Mouse (Mus musculus) liver, embryonic 12.5 days (tissue): ENCODE data around the gene Cnnm2. TPM values are rescaled to one million over a fixed set of nuclear protein-coding genes. Genes with fewer than 3 reads are reported as not detected.
A peak's percentile ranks its signal among the peaks of the same experiment; 100 is the strongest.

Experiments
- ATAC-seq: fragments of 200-750 bp; cut with Nextera tagmentation; 2 replicates; pipeline ENCODE4 v1.8.0; 2017; ENCODE audit warnings: moderate number of reproducible peaks, mild to moderate bottlenecking, moderate library complexity
- H3K27ac ChIP-seq: fragments of 300-500 bp; sonication (generic); 2 replicates; pipeline ENCODE4 v1.5.1; 2016; ENCODE audit warnings: mild to moderate bottlenecking
- H3K27me3 ChIP-seq: fragments of 300-500 bp; sonication (generic); replicated peaks from 2 replicates; pipeline ENCODE4 v1.6.1; 2016; ENCODE audit warnings: mild to moderate bottlenecking, moderate library complexity
- H3K36me3 ChIP-seq: fragments of 300-500 bp; sonication (generic); 2 replicates; pipeline ENCODE4 v1.6.1; 2016; ENCODE audit warnings: mild to moderate bottlenecking, moderate library complexity
- H3K4me1 ChIP-seq: fragments of 300-500 bp; sonication (generic); 2 replicates; pipeline ENCODE4 v1.6.1; 2016
- H3K4me2 ChIP-seq: fragments of 300-500 bp; sonication (generic); 2 replicates; pipeline ENCODE4 v1.6.1; 2016; ENCODE audit warnings: mild to moderate bottlenecking, moderate library complexity
- H3K4me3 ChIP-seq: fragments of 300-500 bp; sonication (generic); 2 replicates; pipeline ENCODE4 v1.5.1; 2016; ENCODE audit warnings: mild to moderate bottlenecking, moderate library complexity
- H3K9ac ChIP-seq: fragments of 300-500 bp; sonication (generic); 2 replicates; pipeline ENCODE4 v1.6.1; 2016; ENCODE audit warnings: mild to moderate bottlenecking, moderate library complexity
- H3K9me3 ChIP-seq: fragments of 300-500 bp; sonication (generic); replicated peaks from 2 replicates; pipeline ENCODE4 v1.6.1; 2016; ENCODE audit warnings: mild to moderate bottlenecking, moderate library complexity
- WGBS: fragments of 180-500 bp; shearing (Covaris S2); methylation state at CpG from one replicate; pipeline ENCODE4 v1.1.7; 2016; ENCODE audit not compliant: insufficient replicate concordance; 5-methylcytosine and 5-hydroxymethylcytosine counted together
- polyA plus RNA-seq: library from polyadenylated mRNA; unstranded; fragments of >200 nt; fragmentation: Nextera tagmentation; extraction: Ambion mirVana; gene quantifications from 2 replicates; pipeline ENCODE4 v1.2.1, GENCODE M21; 2016

Cnnm2 gene
- polyA plus RNA-seq, 1 experiment from 2014 or later, result 1.6 TPM

DNA sequence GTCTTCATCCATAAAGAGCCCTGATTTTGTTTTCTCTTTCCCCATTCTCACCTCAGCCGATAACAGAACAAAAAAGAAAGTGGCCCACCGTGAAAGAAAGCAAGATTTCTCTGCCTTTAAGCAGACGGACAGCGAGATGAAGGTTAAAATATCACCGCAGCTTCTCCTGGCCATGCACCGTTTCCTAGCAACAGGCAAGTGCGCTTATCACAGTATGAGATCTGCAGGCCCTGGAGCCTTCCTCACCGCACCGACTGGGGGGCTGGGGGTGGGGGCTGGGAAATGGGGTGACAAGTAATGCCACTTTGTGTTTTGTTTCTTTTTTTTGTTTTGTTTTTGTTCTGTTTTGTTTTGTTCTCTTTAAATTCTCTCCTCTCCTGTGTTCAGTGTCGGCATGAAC is 95.4 kb downstream of the Cnnm2 start:
- Histone ChIP-seq H3K9ac (no peak overlapping the region), H3K4me1 (peaks cover 55% of the 10 kb centered on the region), H3K27me3 (no peaks in the 10 kb centered on the region; the same call in 1 of the 2 replicates), H3K4me3 (no peak overlapping the region), H3K36me3 (no peaks in the 10 kb centered on the region), H3K27ac (peak overlapping the region; percentile 37; the same call in 1 of the 2 replicates), H3K9me3 (no peaks in the 10 kb centered on the region), H3K4me2 (0 out of 2 replicates have a peak overlapping the region, but pooled peaks have one; percentile 1)
- ATAC-seq, result no peak
- 31% methylated on average over 10 of the region's 10 CpGs for WGBS

GRCm38 (mm10) chr19:46857277-46857989 is 96.0 kb downstream of the Cnnm2 start:
- H3K27ac ChIP-seq, result peak overlapping the region; percentile 37

GRCm38 (mm10) chr19:46858200-46858599 is 96.8 kb downstream of the Cnnm2 start:
- Histone ChIP-seq H3K9ac (no peak overlapping the region), H3K27ac (no peak overlapping the region), H3K27me3 (no peaks in the 10 kb centered on the region; the same call in 1 of the 2 replicates), H3K9me3 (no peaks in the 10 kb centered on the region), H3K4me2 (no peak overlapping the region), H3K36me3 (no peaks in the 10 kb centered on the region), H3K4me1 (peaks cover 69% of the 10 kb centered on the region), H3K4me3 (no peak overlapping the region)
- WGBS, result 72% methylated on average over 7 of the region's 7 CpGs
- ATAC-seq, result no peak

More at GRCm38 (mm10) chr19:46857277-46857989, 96.0 kb downstream of the Cnnm2 start:
- H3K9ac ChIP-seq, result no peak overlapping the region
- H3K36me3 ChIP-seq, result no peaks in the 10 kb centered on the region
- ATAC-seq, result peak; percentile 66
- no peak overlapping the region for H3K4me3 ChIP-seq
- H3K4me2 ChIP-seq, result no peak overlapping the region
- peaks cover 61% of the 10 kb centered on the region for H3K4me1 ChIP-seq
- H3K27me3 ChIP-seq, result no peaks in the 10 kb centered on the region; the same call in 1 of the 2 replicates
- 54% methylated on average over 9 of the region's 9 CpGs for WGBS
- no peaks in the 10 kb centered on the region for H3K9me3 ChIP-seq

DNA sequence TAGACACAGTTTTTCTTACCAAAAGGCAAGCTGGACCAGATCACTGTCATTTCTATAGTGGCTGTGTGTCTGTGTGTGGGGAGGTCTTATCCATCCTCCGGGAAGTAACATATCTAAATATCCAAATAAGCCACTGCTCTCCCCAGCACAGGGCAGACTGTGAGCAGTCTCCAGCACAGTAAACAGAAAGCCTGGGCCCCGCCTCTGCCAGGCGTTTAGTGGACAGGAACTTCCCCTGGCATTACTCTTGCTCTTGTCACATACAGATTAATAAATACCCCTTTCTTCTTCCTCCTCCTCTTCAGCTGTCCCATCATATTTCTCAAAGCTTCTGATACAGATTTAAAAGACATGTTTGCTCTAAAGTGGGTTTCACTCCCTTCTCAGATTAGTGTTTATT is 101.2 kb downstream of the Cnnm2 start:
- Histone ChIP-seq H3K36me3 (no peaks in the 10 kb centered on the region), H3K9ac (0 out of 2 replicates have a peak overlapping the region, but pooled peaks have one; percentile 13), H3K9me3 (no peaks in the 10 kb centered on the region), H3K27me3 (0 out of 2 replicates have a peak, but pooled peaks cover 4% of the 10 kb centered on the region), H3K4me2 (peak overlapping the region; percentile 57), H3K4me3 (no peak overlapping the region), H3K27ac (peak overlapping the region; percentile 68), H3K4me1 (peaks cover 63% of the 10 kb centered on the region)
- no peak for ATAC-seq
- WGBS, result 17% methylated on average over 3 of the region's 3 CpGs

DNA sequence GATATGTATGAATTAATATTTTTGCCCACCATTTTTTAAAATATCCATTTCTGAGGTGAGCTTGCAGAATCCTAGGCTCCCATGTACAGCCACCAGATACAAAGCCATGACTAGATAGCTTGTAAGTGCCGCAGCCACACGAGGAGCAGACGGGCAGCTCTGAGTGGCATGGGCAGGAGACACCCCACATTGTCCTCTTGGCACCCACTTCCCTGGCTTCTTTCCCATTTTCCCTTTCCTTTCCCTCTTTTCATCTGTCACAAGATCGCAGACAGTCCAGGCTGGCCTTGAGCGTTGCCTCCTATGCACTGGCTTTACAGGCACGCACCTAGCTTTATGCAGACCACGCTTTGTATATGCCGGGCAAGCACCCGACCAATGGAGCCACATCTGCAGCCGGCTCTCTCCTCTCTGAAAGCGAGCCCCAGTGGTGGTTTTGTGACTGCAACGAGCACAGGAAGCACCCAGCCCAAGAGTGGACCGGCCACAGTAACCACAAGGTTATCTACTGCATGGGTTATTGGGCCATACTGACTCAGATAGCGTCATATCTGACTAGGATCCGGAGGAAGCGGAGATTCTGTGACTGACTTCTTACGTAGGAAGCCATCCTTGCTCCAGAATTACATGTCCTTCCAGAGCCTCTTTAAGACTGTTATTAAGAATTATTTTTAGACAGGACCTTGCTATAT is 102.0 kb downstream of the Cnnm2 start:
- H3K27ac ChIP-seq, result peak overlapping the region; percentile 68

GRCm38 (mm10) chr19:46864079-46864478 is 102.7 kb downstream of the Cnnm2 start:
- Histone ChIP-seq H3K27ac (peak overlapping the region; percentile 70; the same call in 1 of the 2 replicates), H3K4me1 (peaks cover 60% of the 10 kb centered on the region)

More for the DNA sequence above, 102.0 kb downstream of the Cnnm2 start:
- peak; percentile 45 for ATAC-seq
- Histone ChIP-seq H3K4me3 (no peak overlapping the region), H3K9me3 (no peaks in the 10 kb centered on the region), H3K4me2 (peak overlapping the region; percentile 57), H3K4me1 (peaks cover 59% of the 10 kb centered on the region), H3K36me3 (no peaks in the 10 kb centered on the region), H3K27me3 (0 out of 2 replicates have a peak, but pooled peaks cover 6% of the 10 kb centered on the region), H3K9ac (peak overlapping the region; percentile 41)
- 24% methylated on average over 17 of the region's 17 CpGs for WGBS

DNA sequence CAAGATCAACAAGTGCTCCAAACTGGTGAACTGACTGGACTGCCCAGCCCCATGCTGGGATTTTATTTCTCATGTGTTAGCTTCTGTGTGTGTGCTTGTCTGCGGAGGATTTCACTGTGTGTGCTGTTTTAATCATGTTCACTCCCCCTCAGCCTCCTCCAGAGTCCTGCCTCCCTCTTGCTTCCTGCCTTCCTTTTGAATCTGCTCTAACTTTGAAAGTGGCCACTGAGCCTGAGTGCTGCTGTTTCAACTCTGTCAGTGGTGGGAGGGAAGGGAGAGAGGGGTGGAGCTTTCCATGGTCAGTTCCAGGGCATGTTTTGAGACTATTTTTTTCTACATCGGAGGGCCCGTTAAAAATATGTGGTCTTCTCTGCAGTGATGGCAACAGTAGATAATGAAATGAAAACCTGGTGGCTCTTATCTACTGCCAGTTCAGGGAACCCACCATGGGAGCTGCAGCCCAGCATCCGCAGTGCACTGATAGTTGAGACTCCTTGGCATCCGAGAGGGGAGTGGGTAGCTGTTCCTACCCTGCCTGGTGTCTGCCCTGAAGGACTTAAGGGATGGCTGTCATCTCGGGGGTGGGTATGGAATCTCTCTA is 103.4 kb downstream of the Cnnm2 start:
- WGBS, result 18% methylated on average over 6 of the region's 6 CpGs
- Histone ChIP-seq H3K4me3 (no peak overlapping the region), H3K4me2 (peak overlapping the region; percentile 11), H3K36me3 (no peaks in the 10 kb centered on the region), H3K4me1 (peaks cover 60% of the 10 kb centered on the region), H3K27ac (peak overlapping the region; percentile 70), H3K9me3 (no peaks in the 10 kb centered on the region), H3K9ac (no peak overlapping the region), H3K27me3 (0 out of 2 replicates have a peak, but pooled peaks cover 6% of the 10 kb centered on the region)
- no peak; the same call in 1 of the 2 replicates for ATAC-seq

More at GRCm38 (mm10) chr19:46864079-46864478, 102.7 kb downstream of the Cnnm2 start:
- no peak for ATAC-seq
- Histone ChIP-seq H3K27me3 (0 out of 2 replicates have a peak, but pooled peaks cover 6% of the 10 kb centered on the region), H3K9ac (no peak overlapping the region), H3K9me3 (no peaks in the 10 kb centered on the region), H3K4me2 (peak overlapping the region; percentile 57; the same call in 1 of the 2 replicates), H3K4me3 (no peak overlapping the region), H3K36me3 (no peaks in the 10 kb centered on the region)
- WGBS, result 18% methylated on average over 6 of the region's 6 CpGs

DNA sequence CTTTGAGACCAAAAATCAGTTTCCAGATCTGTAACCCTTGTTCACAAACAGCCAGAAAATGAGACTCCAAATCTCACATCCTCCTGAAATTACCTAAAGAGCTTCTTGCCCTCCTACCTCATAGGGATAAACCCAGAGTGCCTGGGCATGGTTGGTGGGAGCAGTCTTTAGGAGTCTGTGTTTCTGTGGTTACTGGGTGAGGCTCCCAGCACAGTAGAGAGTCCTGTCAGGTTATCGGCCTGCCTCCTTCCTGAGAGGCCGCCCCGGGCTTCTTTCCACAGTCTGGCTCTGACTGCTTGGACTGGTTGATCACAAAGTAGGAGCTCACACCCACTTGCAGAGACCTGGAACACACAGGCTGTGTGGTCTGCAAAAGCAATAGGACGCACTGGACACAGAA is 104.0 kb downstream of the Cnnm2 start:
- H3K27ac ChIP-seq, result peak overlapping the region; percentile 70
- WGBS, result 29% methylated on average over 4 of the region's 4 CpGs
- peak overlapping the region; percentile 11; the same call in 1 of the 2 replicates for H3K4me2 ChIP-seq

GRCm38 (mm10) chr19:46869049-46869448 is 107.7 kb downstream of the Cnnm2 start:
- ATAC-seq, result no peak
- no peaks in the 10 kb centered on the region for H3K9me3 ChIP-seq
- H3K4me2 ChIP-seq, result no peak overlapping the region
- H3K36me3 ChIP-seq, result no peaks in the 10 kb centered on the region
- no peak overlapping the region for H3K27ac ChIP-seq
- H3K4me1 ChIP-seq, result peaks cover 27% of the 10 kb centered on the region
- H3K9ac ChIP-seq, result no peak overlapping the region
- WGBS, result 55% methylated on average over 11 of the region's 11 CpGs
- H3K27me3 ChIP-seq, result 0 out of 2 replicates have a peak, but pooled peaks cover 6% of the 10 kb centered on the region
- no peak overlapping the region for H3K4me3 ChIP-seq

More for the DNA sequence above, 104.0 kb downstream of the Cnnm2 start:
- H3K36me3 ChIP-seq, result no peaks in the 10 kb centered on the region
- ATAC-seq, result peak; percentile 60
- H3K4me1 ChIP-seq, result peaks cover 56% of the 10 kb centered on the region
- H3K4me3 ChIP-seq, result no peak overlapping the region
- no peaks in the 10 kb centered on the region for H3K9me3 ChIP-seq
- 0 out of 2 replicates have a peak, but pooled peaks cover 6% of the 10 kb centered on the region for H3K27me3 ChIP-seq
- 0 out of 2 replicates have a peak overlapping the region, but pooled peaks have one; percentile 1 for H3K9ac ChIP-seq

GRCm38 (mm10) chr19:46869526-46869925 is 108.1 kb downstream of the Cnnm2 start:
- no peak overlapping the region for H3K4me3 ChIP-seq
- no peak overlapping the region for H3K9ac ChIP-seq
- 0 out of 2 replicates have a peak, but pooled peaks cover 6% of the 10 kb centered on the region for H3K27me3 ChIP-seq
- H3K36me3 ChIP-seq, result no peaks in the 10 kb centered on the region
- peaks cover 23% of the 10 kb centered on the region for H3K4me1 ChIP-seq
- whole genome bisulfite sequencing, result 11% methylated on average over 6 of the region's 6 CpGs
- no peak overlapping the region for H3K27ac ChIP-seq
- H3K4me2 ChIP-seq, result no peak overlapping the region
- ATAC-seq, result peak; percentile 53; the same call in 1 of the 2 replicates
- no peaks in the 10 kb centered on the region for H3K9me3 ChIP-seq

DNA sequence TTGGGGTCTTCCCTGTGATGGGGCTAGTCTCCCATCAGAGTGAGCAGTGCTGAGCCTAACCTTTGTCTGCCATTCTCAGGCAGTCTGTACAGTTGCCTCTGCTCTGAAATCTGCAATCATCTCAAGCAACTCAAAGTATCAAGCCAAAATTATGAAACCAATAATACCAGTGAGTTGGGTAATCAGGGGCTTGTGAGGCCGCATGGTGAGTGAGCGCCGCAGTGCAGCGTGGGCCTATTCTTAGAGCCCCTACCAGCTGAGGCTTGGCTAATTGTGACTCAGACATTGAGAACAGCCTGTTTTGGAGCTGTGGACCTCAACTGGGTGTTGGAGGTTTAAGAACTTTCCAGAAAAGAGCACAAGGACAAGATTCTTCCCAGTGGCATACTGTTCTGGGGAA is 109.7 kb downstream of the Cnnm2 start:
- H3K4me2 ChIP-seq, result no peak overlapping the region
- no peak for ATAC-seq
- H3K9me3 ChIP-seq, result no peaks in the 10 kb centered on the region
- WGBS, result 95% methylated on average over 4 of the region's 4 CpGs
- H3K27ac ChIP-seq, result no peak overlapping the region
- H3K36me3 ChIP-seq, result no peaks in the 10 kb centered on the region
- H3K4me3 ChIP-seq, result no peak overlapping the region
- H3K27me3 ChIP-seq, result 0 out of 2 replicates have a peak, but pooled peaks cover 6% of the 10 kb centered on the region
- H3K4me1 ChIP-seq, result peaks cover 7% of the 10 kb centered on the region
- no peak overlapping the region for H3K9ac ChIP-seq
